Mouse (Mus musculus) embryonic stem cell, embryonic (primary cell): ENCODE measurements at regions not wholly inside any gene's neighbourhood (a gene's known extent, or its start where the extent isn't known, plus 50 kb on each side); places are given as distances from the start of the nearest gene placed in this dataset.
"Not testable (repeated sequence)": the region's sequence is repeated elsewhere in the genome, so short reads cannot be mapped to it uniquely, and the experiment has no call there.

ENCODE experiments used
- CTCF ChIA-PET, 4 experiments: fragments of 300-600 bp in 2 of 4; fragments of 350-600 bp in 2 of 4; sonication (Branson Sonifier 250); formaldehyde crosslinking; loops; one replicate each; lab custom pipeline; 2022; ENCODE audit warnings: inconsistent platforms in 2 of 4; lab: Charles Lee
- POLR2A ChIA-PET, 4 experiments: fragments of 300-600 bp in 2 of 4; fragments of 350-600 bp in 2 of 4; sonication (Branson Sonifier 250); formaldehyde crosslinking; loops; one replicate each; lab custom pipeline; 2022; ENCODE audit warnings: antibody characterized with exemption in 4 of 4, inconsistent platforms in 1 of 4; lab: Charles Lee

DNA sequence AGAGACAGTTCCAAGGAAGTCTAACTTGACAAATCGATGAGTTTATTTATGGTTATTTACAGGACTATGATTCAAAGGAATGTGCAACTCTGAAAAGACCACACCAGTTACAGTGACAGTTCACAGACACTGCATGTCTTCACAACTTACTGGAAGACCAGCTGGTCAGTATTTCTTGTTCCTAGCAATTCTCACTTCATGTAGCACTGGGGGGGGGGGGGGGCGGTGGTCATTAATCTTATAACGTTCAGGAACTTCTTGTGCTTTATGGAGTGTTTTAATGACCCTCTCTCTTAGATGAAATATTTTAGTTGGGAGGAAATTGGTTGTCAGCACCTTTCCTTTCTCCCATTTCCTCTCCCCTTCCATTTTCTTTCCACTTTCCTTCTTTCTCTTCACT lies 1752.1 kb upstream of the Cntnap5a start:
- POLR2A ChIA-PET = no interaction called here

GRCm38 (mm10) chr1:113958016-113958751 lies 1726.4 kb upstream of the Cntnap5a start:
- POLR2A ChIA-PET = interaction anchor here in 3 of 4 experiments (0.6 to 0.7 kb wide), 6 partner anchors 21 to 898 kb away, joined by 3 to 4 read pairs (median 4); no protein-coding TSS in a partner anchor

More for the DNA sequence above, 1752.1 kb upstream of the Cntnap5a start:
- CTCF ChIA-PET = no interaction called here

DNA sequence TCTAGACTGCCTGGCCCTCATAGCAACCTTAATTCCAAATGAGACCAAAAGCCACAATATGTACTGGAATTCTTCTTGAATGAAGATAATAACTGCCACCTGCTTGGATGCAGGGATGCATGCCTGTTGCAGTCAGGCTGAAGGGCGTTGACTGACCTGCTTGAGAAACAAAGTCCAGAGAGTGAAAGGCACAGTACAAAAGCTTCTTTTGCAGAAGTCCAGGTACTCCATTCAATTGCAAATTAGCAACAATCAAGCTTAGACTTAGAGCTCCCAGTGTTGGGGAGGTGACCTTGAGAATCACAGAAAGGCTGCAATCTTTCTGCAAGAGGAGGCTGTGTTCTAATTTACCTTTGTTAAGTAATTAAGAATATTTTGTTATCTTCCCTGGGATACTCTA lies 1725.3 kb upstream of the Cntnap5a start:
- POLR2A ChIA-PET = interaction anchor here in 3 of 4 experiments (0.9 to 1.7 kb wide), 4 partner anchors 11 to 29 kb away, joined by 3 to 4 read pairs (median 3); no protein-coding TSS in a partner anchor
- CTCF ChIA-PET = not testable (repeated sequence)

More at GRCm38 (mm10) chr1:113958016-113958751, 1726.4 kb upstream of the Cntnap5a start:
- CTCF ChIA-PET = interaction anchor here in 1 of 4 experiments (0.7 kb wide), 1 partner anchor 80 kb away, joined by 9 read pairs; no protein-coding TSS in a partner anchor

GRCm38 (mm10) chr1:113963931-113964330 lies 1720.6 kb upstream of the Cntnap5a start:
- CTCF ChIA-PET = not testable (repeated sequence)
- POLR2A ChIA-PET = interaction anchor here in 1 of 4 experiments (1.2 to 1.5 kb wide), 4 partner anchors 16 to 28 kb away, joined by 3 to 4 read pairs (median 3); no protein-coding TSS in a partner anchor

- CTCF ChIA-PET = no interaction called here
- POLR2A ChIA-PET = interaction anchor here in 1 of 4 experiments (1.2 to 1.5 kb wide), 3 partner anchors 16 to 29 kb away, joined by 3 to 4 read pairs (median 3); no protein-coding TSS in a partner anchor
Observed at GRCm38 (mm10) chr1:113964431-113964830, 1720.1 kb upstream of the Cntnap5a start.

GRCm38 (mm10) chr1:113970617-113971016 lies 1713.9 kb upstream of the Cntnap5a start:
- ChIA-PET POLR2A (no interaction called here), CTCF (no interaction called here)

- CTCF ChIA-PET = no interaction called here
- POLR2A ChIA-PET = interaction anchor here in 1 of 4 experiments (1.3 kb wide), 1 partner anchor 16 kb away, joined by 3 read pairs; no protein-coding TSS in a partner anchor
Observed at GRCm38 (mm10) chr1:113980111-113980510, 1704.4 kb upstream of the Cntnap5a start.

- CTCF ChIA-PET = no interaction called here
- POLR2A ChIA-PET = no interaction called here
Observed at GRCm38 (mm10) chr1:113989676-113990296, 1694.8 kb upstream of the Cntnap5a start.

DNA sequence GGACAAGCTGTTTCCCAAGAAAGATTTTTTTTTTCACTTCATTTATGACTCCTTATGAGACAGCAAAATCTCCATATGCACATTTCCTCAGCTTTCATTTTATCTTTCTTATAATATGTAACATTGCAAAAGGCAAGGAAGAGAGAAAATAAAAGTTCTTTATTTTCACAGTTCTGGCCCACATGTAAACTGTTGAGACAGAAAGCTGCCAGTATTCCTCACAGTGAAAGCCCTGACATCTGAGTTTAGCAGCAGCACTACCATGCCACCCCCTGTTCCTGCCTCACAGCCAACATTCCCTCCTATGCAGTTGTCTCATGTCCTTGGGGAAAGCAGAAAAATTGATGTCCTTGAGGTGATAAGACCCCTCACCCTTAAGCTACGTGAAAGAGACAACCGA lies 1692.1 kb upstream of the Cntnap5a start:
- ChIA-PET CTCF (no interaction called here), POLR2A (interaction anchor here in 1 of 4 experiments (0.5 kb wide), 1 partner anchor 30 kb away, joined by 3 read pairs; no protein-coding TSS in a partner anchor)

DNA sequence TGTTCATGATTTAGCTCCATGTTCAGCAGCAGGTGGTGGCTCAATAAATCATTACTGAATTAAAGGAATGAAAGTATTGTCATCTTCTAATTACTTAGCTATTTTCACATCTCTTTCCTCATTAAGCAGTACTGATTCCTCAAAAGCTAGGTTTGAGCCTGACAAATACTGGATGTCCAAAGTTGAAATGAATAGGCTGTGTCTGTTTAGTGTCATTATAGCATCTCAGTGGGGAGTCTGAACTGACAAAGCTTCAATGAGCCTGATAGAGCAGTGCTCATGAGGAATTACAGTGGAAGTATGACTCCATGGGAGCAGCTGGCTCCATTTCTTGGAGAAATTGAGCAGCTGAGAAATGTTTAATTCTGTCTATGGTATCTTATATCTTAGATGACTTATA lies 1646.7 kb upstream of the Cntnap5a start:
- CTCF ChIA-PET = interaction anchor here in 1 of 4 experiments (0.6 kb wide), 1 partner anchor 80 kb away, joined by 9 read pairs; no protein-coding TSS in a partner anchor
- POLR2A ChIA-PET = no interaction called here

DNA sequence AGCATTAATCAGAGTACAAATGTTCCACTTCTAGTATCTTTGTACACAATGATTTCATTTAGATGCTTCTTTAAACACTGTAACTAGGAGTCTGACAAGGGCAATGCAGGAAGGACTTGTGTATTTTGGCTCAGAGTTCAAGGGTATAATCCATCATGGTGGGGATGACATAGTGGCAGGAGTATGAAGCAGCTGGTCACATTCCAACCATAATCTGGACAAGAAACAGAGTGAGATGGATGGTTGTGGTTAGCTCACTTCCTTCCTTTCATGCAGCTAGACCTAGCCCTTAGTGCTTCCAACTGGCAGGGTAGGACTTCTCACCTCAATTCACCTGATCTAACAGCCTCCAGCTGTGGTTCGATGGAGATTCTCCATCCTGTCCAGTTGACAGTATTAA lies 1645.2 kb upstream of the Cntnap5a start:
- CTCF ChIA-PET = no interaction called here
- POLR2A ChIA-PET = no interaction called here

DNA sequence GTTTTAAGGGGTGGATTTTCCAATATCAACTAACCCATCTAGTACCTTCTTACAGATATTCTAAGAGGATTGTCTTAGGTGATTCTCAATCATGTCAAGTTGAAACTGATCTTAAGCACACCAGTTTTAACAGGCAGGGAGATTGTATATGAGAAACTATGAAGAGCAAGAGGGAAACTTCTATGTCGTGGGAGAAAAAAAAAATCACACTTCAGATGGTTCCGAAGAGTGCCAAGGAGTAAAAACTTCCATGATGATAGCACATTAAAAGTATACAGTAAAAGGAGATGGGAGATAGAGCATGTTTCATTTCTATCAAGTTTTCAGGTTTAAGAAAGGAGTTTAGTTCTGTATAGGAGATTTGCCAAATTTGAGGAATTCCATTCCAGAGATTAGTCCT lies 1621.5 kb upstream of the Cntnap5a start:
- CTCF ChIA-PET = no interaction called here
- POLR2A ChIA-PET = interaction anchor here in 1 of 4 experiments (0.6 kb wide), 1 partner anchor 26 kb away, joined by 3 read pairs; no protein-coding TSS in a partner anchor

- CTCF ChIA-PET = no interaction called here
- POLR2A ChIA-PET = interaction anchor here in 1 of 4 experiments (0.7 kb wide), 1 partner anchor 170 kb away, joined by 3 read pairs; no protein-coding TSS in a partner anchor
Observed at GRCm38 (mm10) chr1:114074506-114074905, 1610.0 kb upstream of the Cntnap5a start.
